Mouse (Mus musculus) kidney, postnatal 25 days (tissue): ENCODE measurements around the gene Cit.

Experiments used
- DNase-seq, 2 experiments: peaks; one replicate each; pipeline ENCODE4 v3.0.0; 2021; ENCODE audit warnings: mixed read lengths in 2 of 2

The Cit gene

GRCm38 (mm10) chr5:115976446-115976845 is 131.4 kb downstream of the Cit start:
- no peak for DNase-seq

GRCm38 (mm10) chr5:115977266-115977665 is 132.2 kb downstream of the Cit start:
- no peak for DNase-seq

- peak; percentile 63 to 87 for DNase-seq
Observed at GRCm38 (mm10) chr5:115977757-115978156, 132.7 kb downstream of the Cit start.

- no peak for DNase-seq
Observed at GRCm38 (mm10) chr5:115978255-115978654, 133.2 kb downstream of the Cit start.

- peak in 1 of 2 experiments; percentile 46 for DNase-seq
Observed at GRCm38 (mm10) chr5:115979134-115979696, 134.1 kb downstream of the Cit start.

GRCm38 (mm10) chr5:115980537-115980936 is 135.5 kb downstream of the Cit start:
- peak; percentile 19 to 62 for DNase-seq

- peak; percentile 84 to 92 for DNase-seq
Observed at GRCm38 (mm10) chr5:115982671-115983373, 137.7 kb downstream of the Cit start.

- DNase-seq: no peak
Observed at GRCm38 (mm10) chr5:115984392-115984791, 139.3 kb downstream of the Cit start.

- DNase-seq: no peak
Observed at GRCm38 (mm10) chr5:115985101-115985500, 140.0 kb downstream of the Cit start.

- no peak for DNase-seq
Observed at GRCm38 (mm10) chr5:115987284-115987683, 142.2 kb downstream of the Cit start.

GRCm38 (mm10) chr5:115991717-115992116 is 146.6 kb downstream of the Cit start:
- no peak for DNase-seq

GRCm38 (mm10) chr5:115994101-115994500 is 149.0 kb downstream of the Cit start:
- DNase-seq: no peak

GRCm38 (mm10) chr5:115997376-115997775 is 152.3 kb downstream of the Cit start:
- DNase-seq: no peak

GRCm38 (mm10) chr5:116003154-116003553 is 158.1 kb downstream of the Cit start:
- DNase-seq: peak in 1 of 2 experiments; percentile 34

GRCm38 (mm10) chr5:116003825-116004224 is 158.7 kb downstream of the Cit start:
- peak; percentile 39 to 52 for DNase-seq

GRCm38 (mm10) chr5:116004271-116004670 is 159.2 kb downstream of the Cit start:
- peak in 1 of 2 experiments; percentile 33 for DNase-seq

- peak; percentile 51 to 70 for DNase-seq
Observed at GRCm38 (mm10) chr5:116006324-116007099, 161.4 kb downstream of the Cit start.

GRCm38 (mm10) chr5:116007723-116008122 is 162.6 kb downstream of the Cit start:
- DNase-seq: peak in 1 of 2 experiments; percentile 54

GRCm38 (mm10) chr5:116009091-116009851 is 164.2 kb downstream of the Cit start:
- DNase-seq: peak in 1 of 2 experiments; percentile 39

- DNase-seq: peak in 1 of 2 experiments; percentile 54
Observed at GRCm38 (mm10) chr5:116009884-116010627, 165.0 kb downstream of the Cit start.

GRCm38 (mm10) chr5:116011700-116012099 is 166.6 kb downstream of the Cit start:
- DNase-seq: no peak

- no peak for DNase-seq
Observed at GRCm38 (mm10) chr5:116012503-116012902, 167.4 kb downstream of the Cit start.
